Mouse (Mus musculus) c-Kit-positive CD71-negative TER-119-negative erythroid progenitor cells, embryonic 14.5 days (primary cell): ENCODE measurements at regions not wholly inside any gene's neighbourhood (a gene's known extent, or its start where the extent isn't known, plus 50 kb on each side); places are given as distances from the start of the nearest gene placed in this dataset.
"Not testable (repeated sequence)": the region's sequence is repeated elsewhere in the genome, so short reads cannot be mapped to it uniquely, and the experiment has no call there.

Source experiments
- DNase-seq: peaks from one replicate; pipeline ENCODE4 v3.0.0-alpha.2; 2013; ENCODE audit warnings: low read depth

DNA sequence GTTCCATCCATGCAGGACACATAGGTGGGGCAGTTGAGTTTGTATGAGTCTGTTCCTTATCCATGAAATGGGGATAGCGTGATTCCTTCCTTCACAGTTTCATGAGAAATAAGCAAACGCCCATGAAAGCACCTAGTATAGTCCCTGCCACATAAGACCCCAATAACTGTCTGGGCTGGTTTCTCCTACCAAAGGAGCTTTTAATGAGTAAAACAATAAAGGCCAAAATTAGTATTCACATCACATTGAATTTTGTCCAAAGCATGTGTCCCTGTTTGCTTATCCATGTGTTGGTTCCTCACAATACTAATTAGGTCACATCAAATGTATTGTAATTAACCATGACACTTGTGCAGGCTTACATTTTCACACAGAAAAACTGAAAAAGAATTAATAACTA lies 221.3 kb downstream of the Prdm13 start:
- no peak for DNase-seq

DNA sequence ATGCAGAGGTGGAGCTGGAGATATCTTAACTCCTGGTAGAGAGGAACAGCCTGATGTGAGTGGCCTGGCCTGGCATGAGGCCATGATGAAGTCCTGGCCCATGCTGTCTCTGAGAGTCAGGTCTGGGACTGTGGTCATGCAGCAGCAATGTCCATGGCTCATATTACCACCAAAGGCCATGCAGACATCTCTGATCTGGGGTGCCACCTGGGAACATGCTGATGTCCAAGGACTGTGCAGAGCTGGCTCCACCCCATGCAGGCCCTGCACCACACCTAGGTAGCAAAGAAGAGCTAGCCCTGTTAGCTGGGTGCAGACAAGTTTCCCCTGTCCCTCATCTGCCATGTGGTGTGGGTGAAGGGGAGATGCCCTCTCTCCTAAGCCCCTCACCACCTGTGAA lies 244.5 kb downstream of the Prdm13 start:
- DNase-seq: no peak

DNA sequence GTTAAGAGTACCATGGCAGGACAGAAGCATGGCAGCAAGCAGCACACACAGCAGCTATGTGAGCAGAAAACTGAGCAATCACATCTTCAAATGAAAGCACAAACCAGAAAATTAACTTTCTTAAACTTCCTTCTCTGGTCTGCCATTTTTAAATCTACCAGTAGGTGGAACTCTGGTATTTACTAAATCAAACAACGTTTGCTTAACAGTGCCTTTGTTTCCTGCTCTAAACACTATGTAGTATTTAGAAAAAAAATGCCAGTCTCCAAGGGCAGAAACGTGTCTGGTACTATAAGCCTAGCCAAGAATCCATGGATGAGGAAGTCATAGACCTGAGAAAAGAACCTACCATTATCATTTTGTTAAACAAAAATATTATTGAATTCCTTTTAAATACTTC lies 249.1 kb downstream of the Prdm13 start:
- DNase-seq: no peak

DNA sequence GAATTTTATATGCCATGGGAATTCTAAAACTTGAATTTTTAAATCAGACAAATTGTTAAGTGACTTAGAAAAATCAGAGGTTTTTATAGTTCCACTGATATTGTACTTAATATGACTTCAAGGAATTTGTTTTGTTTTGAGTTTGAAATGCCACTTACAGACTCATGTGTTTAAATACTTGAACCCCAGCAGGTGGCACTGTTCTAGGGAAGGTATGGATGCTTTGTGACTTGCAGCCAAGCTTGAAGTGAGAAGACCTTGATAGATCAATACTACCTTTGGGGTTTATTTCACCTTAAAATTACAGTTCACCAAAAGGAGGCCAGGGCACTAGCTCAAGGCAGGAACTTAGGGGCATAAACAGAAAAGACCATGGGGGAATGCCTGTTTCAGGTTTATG lies 277.9 kb downstream of the Prdm13 start:
- DNase-seq: peak; percentile 1

DNA sequence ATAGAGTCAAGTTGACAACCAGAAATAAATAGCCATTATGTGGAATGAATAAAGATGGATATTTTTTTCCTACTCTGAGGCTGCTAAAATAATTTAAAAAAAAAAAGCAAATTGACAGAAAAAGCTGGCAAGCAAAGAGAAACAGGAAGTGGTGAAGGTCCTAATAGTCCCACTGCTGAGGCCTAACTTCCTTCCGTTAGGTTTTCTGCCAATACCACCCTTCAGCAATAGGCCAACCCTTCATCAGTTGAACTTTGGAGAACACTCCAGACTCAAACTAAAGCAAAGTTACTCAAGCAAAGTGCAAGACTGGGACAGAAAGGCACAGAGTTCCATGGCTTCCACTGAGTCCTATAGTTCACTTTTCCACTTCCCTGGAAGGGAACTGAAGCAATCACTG lies 316.4 kb downstream of the Prdm13 start:
- DNase-seq: no peak

DNA sequence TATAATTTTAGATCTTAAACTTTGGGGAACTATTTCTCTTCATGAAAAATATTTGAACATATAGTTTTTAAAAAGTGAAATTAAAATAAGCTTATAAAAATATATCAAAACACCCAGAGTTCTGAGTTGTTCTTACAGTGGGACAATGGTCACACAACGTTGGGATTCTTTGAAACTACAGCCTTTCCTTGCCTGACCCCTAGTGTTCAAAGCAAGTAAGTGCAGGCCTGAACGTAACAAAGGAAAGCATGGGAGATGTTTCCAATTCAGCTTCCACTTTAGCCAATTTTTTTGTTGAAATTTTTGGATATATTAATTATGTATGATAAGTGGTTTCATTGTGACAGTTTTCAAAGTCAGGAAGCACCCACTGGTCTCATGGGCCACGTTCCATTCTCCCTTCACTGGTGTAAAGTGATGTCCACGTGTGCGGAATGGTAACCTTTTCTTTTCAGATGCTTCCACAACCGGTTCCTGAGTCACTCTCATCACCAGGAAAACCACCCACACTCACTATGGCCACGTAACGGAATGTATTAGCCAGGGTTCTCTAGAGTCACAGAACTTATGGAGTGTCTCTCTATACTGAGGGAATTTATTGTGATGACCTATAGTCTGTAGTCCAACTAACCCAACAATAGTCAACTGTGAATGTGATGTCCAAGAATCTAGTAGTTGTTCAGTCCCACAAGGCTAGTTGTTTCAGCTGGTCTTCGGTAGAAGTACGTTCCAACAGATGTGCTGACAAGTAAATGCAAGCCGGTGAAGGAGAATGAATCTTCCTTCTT lies 317.3 kb downstream of the Prdm13 start:
- DNase-seq: peak; percentile 2

DNA sequence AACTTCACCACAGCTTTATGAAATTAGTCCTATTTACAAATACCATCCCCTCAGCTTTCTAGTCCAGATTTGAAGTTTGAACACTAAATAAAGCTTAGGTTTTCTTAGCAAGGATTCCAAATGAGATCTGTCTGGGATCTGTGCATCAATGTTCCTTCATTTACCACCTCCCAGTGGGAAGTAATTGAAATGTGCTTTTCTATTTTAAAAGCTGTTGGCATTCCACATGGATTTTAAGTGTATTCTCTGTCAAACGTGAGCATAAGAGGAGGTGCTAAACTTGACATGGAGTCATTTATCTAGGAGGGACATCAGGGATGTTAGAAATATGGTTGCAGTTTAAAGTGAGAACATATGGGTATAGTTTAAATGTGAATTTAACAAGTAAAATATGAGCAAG lies 364.0 kb downstream of the Prdm13 start:
- no peak for DNase-seq

DNA sequence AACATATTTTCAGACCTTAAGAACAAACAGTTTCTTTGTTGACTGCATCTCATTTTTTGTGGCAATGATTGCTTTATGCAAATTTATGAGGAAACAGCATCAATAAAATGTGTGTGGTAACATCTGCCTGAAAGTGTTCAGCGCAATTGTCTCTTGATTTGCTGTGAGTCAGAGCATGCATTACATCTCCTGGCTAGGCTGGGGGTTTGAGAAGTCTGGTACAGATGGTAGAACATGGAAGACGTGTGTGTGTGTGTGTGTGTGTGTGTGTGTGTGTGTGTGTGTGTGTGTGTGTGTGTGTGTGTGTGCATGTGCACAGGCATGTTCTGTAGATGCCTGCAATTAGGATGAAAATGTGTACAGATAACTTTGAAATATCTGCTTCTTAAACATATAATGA lies 376.5 kb downstream of the Prdm13 start:
- not testable (repeated sequence) for DNase-seq

DNA sequence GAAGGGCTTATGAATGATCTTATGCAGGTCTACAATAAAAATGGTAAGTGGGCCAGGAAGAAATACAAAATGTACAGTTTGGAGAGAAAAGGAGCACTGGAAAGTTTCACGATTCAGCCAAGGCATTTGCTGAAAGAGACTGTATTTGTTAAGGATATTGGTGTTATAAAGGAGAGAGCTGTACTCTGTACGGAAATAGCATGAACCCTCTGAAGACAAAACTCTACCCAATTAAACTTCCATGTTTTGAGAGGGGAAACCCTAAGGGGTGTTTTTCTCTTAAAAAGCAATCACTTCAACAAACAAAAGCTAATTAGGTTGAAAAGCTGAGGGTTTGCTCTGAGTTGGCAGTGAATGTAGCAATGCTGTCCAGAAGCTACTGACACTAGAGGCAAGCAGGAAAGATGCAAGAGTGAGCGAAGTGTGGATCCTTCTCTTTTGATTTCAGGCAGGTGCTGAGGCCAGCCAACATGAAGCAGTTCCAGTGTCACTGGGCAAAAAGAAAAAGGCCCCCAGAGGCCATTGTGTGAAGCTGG lies 378.2 kb downstream of the Prdm13 start:
- no peak for DNase-seq

DNA sequence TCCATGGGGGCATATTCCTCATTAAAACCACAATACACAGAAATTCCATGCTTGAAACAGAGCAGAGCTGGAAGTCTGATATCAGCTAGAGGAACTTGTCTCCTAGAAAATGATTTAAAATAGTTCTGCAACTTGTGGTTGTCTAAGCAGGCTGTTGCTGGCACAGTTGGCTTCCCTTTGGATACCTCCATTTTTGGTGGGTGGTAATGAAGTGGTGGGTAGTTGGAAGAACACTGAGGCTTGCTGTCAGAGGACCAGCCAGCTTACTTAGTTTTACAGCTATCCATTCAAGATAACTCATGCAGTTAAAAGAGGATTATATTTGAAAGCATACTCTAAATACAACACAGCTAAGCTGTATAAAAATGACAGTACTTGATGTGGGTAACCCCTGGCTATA lies 385.6 kb downstream of the Prdm13 start:
- DNase-seq: no peak

DNA sequence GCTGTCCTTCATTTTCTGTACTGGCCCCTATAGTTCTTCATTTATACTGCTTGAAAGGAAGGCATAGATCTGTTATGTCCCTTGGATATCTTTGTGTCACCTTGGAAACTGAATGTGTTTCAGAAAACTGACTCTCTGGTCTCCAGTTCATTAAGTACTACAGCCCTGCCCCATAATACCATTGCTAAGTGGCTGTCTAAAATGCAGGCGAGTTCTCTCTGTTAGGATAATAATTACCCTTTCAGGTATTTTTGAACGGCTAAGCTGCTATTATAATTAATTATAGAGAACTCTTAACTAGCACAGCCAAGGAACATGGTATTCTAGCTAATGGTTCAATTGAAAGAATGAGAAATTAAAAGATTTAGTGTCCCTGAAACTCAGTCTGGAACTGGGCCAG lies 418.5 kb downstream of the Prdm13 start:
- DNase-seq: no peak

DNA sequence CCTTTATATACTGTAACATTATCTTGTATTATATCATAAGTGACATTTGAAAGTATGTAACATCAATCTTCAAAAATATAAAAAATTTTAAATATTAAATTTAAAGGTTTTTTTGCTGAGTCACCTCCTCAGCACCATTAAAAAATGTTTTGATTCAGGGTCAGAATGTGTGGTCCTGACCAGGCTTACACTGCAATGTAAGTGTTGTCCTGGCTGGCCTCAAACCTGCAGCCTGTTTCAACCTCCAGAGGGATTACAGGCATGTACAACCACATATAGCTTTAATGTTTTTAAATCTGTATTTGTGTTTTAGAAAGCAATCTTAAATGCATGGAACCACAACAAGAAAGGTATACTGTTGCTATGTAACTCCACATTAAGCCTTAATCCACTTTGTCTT lies 418.9 kb downstream of the Prdm13 start:
- no peak for DNase-seq

DNA sequence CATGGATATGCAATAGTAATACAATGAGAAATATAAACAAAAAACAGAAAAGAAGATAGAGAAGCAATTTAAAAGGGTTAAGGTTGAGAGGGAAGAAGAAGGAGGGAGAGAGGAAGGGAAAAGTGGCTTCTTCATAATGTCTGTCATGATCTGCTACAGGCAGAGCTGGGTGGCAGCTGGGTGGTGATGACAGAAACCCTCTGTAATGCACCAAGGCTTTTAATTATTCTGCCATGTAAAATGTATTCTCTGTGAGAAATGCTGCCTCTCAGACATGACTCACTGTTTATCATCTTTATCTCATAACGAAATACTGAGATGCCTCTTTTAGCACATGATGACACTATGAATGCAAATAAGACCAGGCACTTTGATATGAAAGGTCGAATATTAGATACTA lies 435.4 kb downstream of the Prdm13 start:
- no peak for DNase-seq

DNA sequence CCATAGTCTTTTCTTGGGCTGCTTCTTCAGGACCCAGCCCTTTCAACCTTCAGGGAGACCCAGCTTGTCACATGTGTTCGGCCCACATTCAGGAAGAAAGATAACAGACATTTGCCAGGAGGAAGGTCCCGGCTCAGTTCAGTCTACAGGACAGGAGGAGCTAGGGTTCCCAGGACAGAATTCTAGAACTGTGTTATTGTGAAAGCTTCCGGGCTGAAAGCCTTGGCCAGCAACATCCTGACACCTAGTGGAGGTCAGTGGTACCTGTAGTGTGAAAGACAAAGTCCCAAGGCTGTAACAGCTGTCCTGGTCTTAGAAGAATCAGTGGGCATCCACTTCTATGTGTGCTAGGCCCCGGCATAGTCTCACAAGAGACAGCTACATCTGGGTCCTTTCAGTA lies 463.1 kb downstream of the Prdm13 start:
- DNase-seq: peak; percentile 7

DNA sequence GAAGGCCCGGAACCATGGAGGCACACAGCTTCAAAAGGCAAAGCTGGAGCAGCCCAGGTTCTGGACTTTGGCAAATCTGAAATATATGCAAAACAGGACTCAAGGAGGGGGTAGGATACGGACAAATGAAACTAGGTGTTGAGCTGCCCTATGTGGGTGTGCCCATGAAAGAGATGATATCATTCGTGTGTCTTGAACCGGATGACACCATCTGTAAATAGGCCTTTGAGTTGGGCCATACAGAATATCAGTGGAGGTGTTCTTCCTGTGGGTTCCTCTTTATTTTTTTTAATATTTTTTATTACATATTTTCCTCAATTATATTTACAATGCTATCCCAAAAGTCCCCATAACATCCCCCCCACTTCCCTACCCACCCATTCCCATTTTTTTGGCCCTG lies 478.1 kb downstream of the Prdm13 start:
- DNase-seq: no peak

DNA sequence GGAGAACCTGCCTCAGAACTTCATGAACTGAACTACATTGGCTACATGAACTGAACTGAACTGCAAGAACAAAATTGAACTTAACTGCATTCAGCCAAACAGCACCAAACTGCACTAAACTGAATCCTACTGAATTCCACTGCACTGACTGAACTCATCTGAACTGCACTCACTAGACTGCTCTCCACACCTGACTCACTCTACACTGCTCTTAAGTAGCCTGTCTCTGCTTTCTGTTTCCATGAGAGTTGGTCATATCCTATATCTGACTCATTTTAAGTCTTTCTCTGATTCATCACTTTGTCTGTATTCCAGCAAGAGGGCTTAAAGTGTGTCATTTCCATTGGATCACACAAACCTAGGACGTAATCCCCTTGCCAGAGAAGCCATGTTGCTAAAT lies 490.1 kb downstream of the Prdm13 start:
- DNase-seq: no peak

DNA sequence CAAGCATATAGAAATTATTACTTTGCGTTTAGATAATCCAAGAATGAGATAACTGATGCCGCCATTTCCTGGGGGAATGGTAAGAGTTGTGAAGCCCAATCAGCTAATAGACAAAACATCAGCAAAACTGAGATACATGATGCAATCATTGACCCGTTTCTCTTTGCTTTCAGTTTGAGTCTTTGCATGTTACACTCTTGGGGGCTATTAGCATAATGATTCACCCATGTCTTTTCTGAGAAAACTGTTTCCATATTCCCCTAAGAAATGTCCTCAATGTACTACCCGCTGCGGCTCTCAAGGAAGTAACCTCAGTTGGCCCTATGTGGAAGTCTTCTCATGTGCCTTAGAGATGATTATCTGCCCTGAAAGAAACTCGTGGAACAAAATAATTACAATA lies 512.0 kb downstream of the Prdm13 start:
- no peak for DNase-seq

DNA sequence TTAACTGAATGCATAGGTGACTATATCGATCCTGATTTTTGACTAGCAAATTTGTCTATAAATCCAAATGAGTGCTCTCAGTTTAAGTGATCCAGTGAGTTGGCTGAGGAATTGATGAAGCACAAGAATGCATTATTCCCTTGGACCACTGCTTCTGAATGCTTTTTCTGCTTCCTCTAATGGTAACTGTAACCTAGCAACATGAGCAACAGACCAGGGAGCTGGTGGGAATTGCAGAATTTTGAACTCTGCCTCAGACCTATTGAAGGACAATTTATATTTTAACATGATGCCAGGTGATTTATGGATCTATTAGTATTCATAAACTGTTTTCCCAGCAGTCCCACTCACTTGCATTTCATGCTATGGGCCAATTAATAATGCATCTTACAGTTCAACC lies 512.7 kb downstream of the Prdm13 start:
- DNase-seq: no peak

DNA sequence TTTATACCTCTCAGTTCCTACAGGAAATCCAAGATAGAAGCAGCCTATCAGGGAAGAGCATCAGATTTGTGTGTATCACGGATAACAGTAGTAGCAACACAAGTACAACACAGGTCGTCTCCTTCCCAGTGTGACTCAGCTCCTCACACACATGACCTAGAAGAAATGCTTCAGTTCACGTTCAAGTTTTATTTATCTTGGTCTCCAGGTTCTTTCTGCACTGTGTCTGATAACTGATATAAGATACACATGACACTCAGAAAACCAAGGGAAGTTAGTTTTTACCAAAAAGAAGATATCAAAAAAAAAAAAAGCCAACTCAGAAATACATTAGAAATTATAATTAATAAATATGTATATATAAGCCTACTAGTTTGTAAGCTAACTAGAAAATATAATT lies 515.0 kb downstream of the Prdm13 start:
- DNase-seq: no peak

DNA sequence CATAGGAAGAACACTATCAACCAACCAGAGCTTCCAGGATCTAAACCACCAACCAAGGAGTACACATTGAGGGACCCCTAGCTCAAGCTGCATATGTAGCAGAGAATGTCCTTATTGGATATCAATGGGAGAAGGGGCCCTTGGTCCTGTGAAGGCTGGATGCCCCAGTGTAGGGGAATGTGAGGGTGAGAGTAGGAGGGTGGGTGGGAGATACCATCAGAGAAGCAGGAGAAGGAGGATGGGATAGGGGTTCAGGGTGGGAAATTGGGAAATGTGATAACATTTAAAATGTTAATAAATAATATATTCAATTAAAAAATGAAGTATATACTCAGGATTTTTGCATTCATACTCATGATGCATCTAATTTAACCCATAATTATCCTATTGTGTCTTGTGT lies 523.6 kb downstream of the Prdm13 start:
- DNase-seq: no peak

DNA sequence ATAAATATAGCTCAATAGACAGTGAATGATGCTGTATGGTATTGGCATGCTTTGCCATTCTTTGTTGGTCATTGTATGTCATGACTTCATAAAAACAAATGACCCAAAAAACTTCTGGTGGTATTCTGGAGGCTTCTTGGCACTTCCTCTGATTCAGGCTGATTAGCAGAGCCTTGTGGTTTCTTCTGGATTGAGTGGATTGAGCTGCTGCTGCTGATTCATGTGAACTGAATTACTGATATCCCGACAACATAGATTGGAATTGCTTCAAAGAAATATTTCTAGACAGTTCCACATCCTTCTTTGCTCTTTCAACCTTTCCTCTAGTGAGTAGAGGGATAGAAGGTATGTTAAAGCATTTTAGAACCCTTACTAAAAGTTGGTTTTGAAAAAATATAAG lies 559.9 kb downstream of the Prdm13 start:
- DNase-seq: no peak

DNA sequence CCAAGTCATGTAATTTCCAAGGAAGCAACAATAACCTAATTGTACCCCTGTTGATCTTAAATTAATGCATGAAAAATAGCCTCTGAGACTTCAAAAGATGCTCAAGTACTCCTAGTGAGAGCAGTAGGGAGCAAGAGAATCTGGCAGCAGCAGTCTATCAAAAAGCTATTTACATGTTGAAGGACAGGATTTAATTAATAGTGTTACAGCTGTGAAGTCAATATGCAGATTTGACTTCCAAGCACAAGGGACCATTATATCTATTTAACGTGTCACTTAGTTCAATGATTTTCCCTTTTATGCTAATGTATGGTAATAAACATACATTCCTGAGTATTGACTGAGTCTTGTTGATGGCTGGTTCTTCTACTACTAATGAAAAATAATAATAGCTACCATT lies 590.0 kb downstream of the Prdm13 start:
- no peak for DNase-seq

DNA sequence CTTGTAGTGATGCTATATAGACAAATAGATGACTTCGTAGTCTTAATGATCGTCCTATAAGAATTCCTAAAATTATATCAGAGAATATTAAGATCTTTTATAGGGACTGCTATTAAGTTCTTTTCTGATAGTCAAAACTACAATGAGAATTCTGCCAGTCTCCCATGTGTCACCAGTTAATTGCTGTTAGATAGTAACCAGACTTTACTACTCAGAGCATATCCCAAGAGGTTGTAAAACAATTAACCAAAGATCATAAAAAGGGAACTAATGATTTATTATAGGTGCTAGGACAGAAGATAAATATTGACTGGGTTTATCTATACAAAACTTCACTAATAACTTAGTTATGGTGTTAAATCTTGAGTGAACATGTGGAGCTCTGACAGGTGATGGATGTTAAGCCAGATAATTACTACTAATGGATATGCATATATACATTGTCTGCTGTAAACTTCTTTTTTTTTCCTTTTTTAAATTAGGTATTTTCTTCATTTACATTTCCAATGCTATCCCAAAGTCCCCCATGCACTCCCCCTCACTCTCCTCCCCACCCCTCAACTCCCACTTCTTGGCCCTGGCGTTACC lies 615.5 kb downstream of the Prdm13 start:
- DNase-seq: no peak
